Mouse (Mus musculus): ENCODE measurements around the gene Homer1. TPM values are rescaled to one million over a fixed set of nuclear protein-coding genes. Genes with fewer than 3 reads are reported as not detected.

Homer1 gene
- polyA plus RNA-seq, 1 experiment from 2014 or later, result 3.6 TPM

GRCm38 (mm10) chr13:93332491-93332890 lies 33.1 kb downstream of the Homer1 start:
- H3K27me3 ChIP-seq (ENCODE audit: insufficient read depth, low read length), result no peaks in the 10 kb centered on the region
- ATAC-seq (replicated peaks; ENCODE audit: low FRiP score, low read depth) (no peak), DNase-seq (ENCODE audit: low spot score) (no peak)
- TF ChIP-seq CTCF (IDR thresholded peaks at IDR 0.05; ENCODE audit: low read depth), result no peak
- no peaks in the 10 kb centered on the region for H3K9me3 ChIP-seq (replicated peaks; ENCODE audit: low read length)
- H3K4me2 ChIP-seq (ENCODE audit: low read length), result no peak overlapping the region
- no peaks in the 10 kb centered on the region for H3K4me1 ChIP-seq (replicated peaks; ENCODE audit: insufficient read depth, low read length)
- WGBS, result 92% methylated on average over 13 of the region's 13 CpGs
- no peaks in the 10 kb centered on the region for H3K36me3 ChIP-seq (ENCODE audit: insufficient read depth, low read length)
- no peak overlapping the region for H3K9ac ChIP-seq (ENCODE audit: low read depth, low read length)
- no peak overlapping the region for H3K4me3 ChIP-seq (replicated peaks; ENCODE audit: low read depth, low read length)
- no peak overlapping the region for H3K27ac ChIP-seq

DNA sequence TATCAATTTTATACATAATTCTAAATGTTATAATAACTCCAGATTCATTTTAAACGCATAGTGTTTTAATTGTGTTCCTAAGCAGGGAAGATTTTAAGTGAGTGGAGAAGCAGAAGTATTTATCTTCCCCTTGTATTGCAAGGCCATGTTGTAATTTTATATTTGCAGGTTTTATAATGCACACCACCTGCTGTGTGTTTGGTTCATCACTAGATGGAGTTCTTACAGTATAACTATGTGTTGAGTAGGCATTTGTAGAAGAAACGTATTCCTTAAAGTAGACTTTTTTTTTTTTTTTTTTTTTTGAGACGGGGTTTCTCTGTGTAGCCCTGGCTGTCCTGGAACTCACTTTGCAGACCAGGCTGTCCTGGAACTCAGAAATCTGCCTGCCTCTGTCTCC lies 35.9 kb downstream of the Homer1 start:
- Histone ChIP-seq H3K27me3 (ENCODE audit: insufficient read depth, low read length) (no peaks in the 10 kb centered on the region), H3K4me1 (replicated peaks; ENCODE audit: insufficient read depth, low read length) (no peaks in the 10 kb centered on the region), H3K4me2 (ENCODE audit: low read length) (no peak overlapping the region), H3K4me3 (replicated peaks; ENCODE audit: low read depth, low read length) (no peak overlapping the region), H3K9ac (ENCODE audit: low read depth, low read length) (no peak overlapping the region), H3K27ac (no peak overlapping the region), H3K36me3 (ENCODE audit: insufficient read depth, low read length) (no peaks in the 10 kb centered on the region), H3K9me3 (replicated peaks; ENCODE audit: low read length) (no peaks in the 10 kb centered on the region)
- WGBS, result 66% methylated on average over 3 of the region's 3 CpGs
- peak; percentile 43 for TF ChIP-seq CTCF (IDR thresholded peaks at IDR 0.05; ENCODE audit: low read depth)
- ATAC-seq (replicated peaks; ENCODE audit: low FRiP score, low read depth), result no peak
- peak; percentile 50 for DNase-seq (ENCODE audit: low spot score)

GRCm38 (mm10) chr13:93338394-93338793 lies 39.0 kb downstream of the Homer1 start:
- H3K9ac ChIP-seq (ENCODE audit: low read depth, low read length), result no peak overlapping the region

DNA sequence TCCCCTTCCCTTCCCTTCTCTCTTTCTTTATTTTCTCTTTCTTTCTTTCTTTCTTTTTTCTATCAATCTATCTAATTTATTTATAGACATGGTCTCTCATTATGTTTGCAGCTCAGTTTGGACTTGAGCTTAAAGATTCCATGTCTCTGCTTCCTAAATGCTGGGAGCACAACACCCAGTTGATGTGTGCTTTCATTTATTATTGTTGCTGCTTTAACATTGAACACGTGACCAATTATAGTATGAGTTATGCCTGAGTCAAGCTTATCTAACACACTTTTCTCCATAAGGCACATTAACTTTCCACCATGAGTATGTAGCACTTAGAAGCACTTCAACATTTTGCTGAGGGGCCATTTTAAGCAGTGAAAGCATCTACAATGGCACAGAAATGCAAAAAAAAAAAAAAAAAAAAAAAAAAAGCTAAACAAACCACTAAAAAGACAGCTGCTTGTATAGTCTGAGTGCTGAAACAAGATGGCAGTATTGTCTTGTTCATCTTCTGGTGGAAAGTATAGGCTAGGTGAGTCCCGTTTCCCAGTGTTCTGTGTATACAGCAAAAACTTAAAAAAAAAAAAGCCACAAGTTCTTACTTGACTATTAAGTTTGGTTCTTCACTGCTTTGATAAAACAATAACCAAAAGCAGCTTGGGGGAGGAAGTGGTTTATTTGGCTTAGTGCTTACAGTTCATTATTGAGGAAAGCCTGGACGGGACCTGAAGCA lies 41.3 kb downstream of the Homer1 start:
- ATAC-seq (replicated peaks; ENCODE audit: low FRiP score, low read depth) (no peak), DNase-seq (ENCODE audit: low spot score) (peak; percentile 39)
- WGBS, result 79% methylated on average over 3 of the region's 3 CpGs
- Histone ChIP-seq H3K27ac (no peak overlapping the region), H3K4me2 (ENCODE audit: low read length) (no peak overlapping the region), H3K9ac (ENCODE audit: low read depth, low read length) (no peak overlapping the region), H3K4me3 (replicated peaks; ENCODE audit: low read depth, low read length) (no peak overlapping the region), H3K36me3 (ENCODE audit: insufficient read depth, low read length) (no peaks in the 10 kb centered on the region), H3K9me3 (replicated peaks; ENCODE audit: low read length) (no peaks in the 10 kb centered on the region), H3K27me3 (ENCODE audit: insufficient read depth, low read length) (no peaks in the 10 kb centered on the region), H3K4me1 (replicated peaks; ENCODE audit: insufficient read depth, low read length) (no peaks in the 10 kb centered on the region)
- peak; percentile 35; the same call in 1 of the 2 replicates for TF ChIP-seq CTCF (IDR thresholded peaks at IDR 0.05; ENCODE audit: low read depth)

More at GRCm38 (mm10) chr13:93338394-93338793, 39.0 kb downstream of the Homer1 start:
- WGBS, result 35% methylated on average over 5 of the region's 5 CpGs
- Histone ChIP-seq H3K27ac (no peak overlapping the region), H3K27me3 (ENCODE audit: insufficient read depth, low read length) (no peaks in the 10 kb centered on the region), H3K4me3 (replicated peaks; ENCODE audit: low read depth, low read length) (no peak overlapping the region), H3K4me1 (replicated peaks; ENCODE audit: insufficient read depth, low read length) (no peaks in the 10 kb centered on the region), H3K9me3 (replicated peaks; ENCODE audit: low read length) (no peaks in the 10 kb centered on the region), H3K4me2 (ENCODE audit: low read length) (no peak overlapping the region), H3K36me3 (ENCODE audit: insufficient read depth, low read length) (no peaks in the 10 kb centered on the region)
- ATAC-seq (replicated peaks; ENCODE audit: low FRiP score, low read depth) (no peak), DNase-seq (ENCODE audit: low spot score) (no peak)
- TF ChIP-seq CTCF (IDR thresholded peaks at IDR 0.05; ENCODE audit: low read depth), result no peak

GRCm38 (mm10) chr13:93342641-93343040 lies 43.2 kb downstream of the Homer1 start:
- no peak for ATAC-seq (replicated peaks; ENCODE audit: low FRiP score, low read depth)
- Histone ChIP-seq H3K4me3 (replicated peaks; ENCODE audit: low read depth, low read length) (no peak overlapping the region), H3K9me3 (replicated peaks; ENCODE audit: low read length) (no peaks in the 10 kb centered on the region), H3K27me3 (ENCODE audit: insufficient read depth, low read length) (no peaks in the 10 kb centered on the region), H3K27ac (no peak overlapping the region), H3K9ac (ENCODE audit: low read depth, low read length) (no peak overlapping the region), H3K4me1 (replicated peaks; ENCODE audit: insufficient read depth, low read length) (no peaks in the 10 kb centered on the region), H3K4me2 (ENCODE audit: low read length) (no peak overlapping the region), H3K36me3 (ENCODE audit: insufficient read depth, low read length) (no peaks in the 10 kb centered on the region)
- TF ChIP-seq CTCF (IDR thresholded peaks at IDR 0.05; ENCODE audit: low read depth), result no peak
- DNase-seq (ENCODE audit: low spot score), result no peak
- 72% methylated on average over 5 of the region's 5 CpGs for WGBS

DNA sequence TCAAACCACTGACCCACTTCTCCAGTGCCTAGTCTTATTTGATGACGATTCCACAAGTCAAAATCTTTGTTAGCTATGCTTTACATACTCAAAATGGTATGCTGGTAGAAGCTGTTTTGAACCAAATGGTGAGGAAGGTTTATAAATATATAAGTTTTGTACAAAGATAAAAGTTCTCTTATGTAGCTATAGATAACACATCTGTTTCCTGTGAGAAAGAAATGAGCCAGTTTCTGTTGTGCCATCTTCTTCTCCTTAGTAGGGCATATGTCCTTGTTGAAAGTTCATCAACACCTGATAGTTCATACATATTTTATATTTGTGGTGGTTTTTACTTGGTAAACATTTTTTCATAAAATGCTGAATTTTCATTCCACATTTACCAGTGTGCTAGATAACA lies 45.0 kb downstream of the Homer1 start:
- 94% methylated on average over 1 of the region's 1 CpGs for WGBS
- ATAC-seq (replicated peaks; ENCODE audit: low FRiP score, low read depth) (no peak), DNase-seq (ENCODE audit: low spot score) (no peak)
- no peak overlapping the region for H3K4me3 ChIP-seq (replicated peaks; ENCODE audit: low read depth, low read length)
- no peaks in the 10 kb centered on the region for H3K36me3 ChIP-seq (ENCODE audit: insufficient read depth, low read length)
- TF ChIP-seq CTCF (IDR thresholded peaks at IDR 0.05; ENCODE audit: low read depth), result no peak
- H3K9ac ChIP-seq (ENCODE audit: low read depth, low read length), result no peak overlapping the region
- H3K27ac ChIP-seq, result no peak overlapping the region
- no peaks in the 10 kb centered on the region for H3K4me1 ChIP-seq (replicated peaks; ENCODE audit: insufficient read depth, low read length)
- no peaks in the 10 kb centered on the region for H3K9me3 ChIP-seq (replicated peaks; ENCODE audit: low read length)
- no peaks in the 10 kb centered on the region for H3K27me3 ChIP-seq (ENCODE audit: insufficient read depth, low read length)
- H3K4me2 ChIP-seq (ENCODE audit: low read length), result no peak overlapping the region

GRCm38 (mm10) chr13:93345854-93346253 lies 46.4 kb downstream of the Homer1 start:
- Histone ChIP-seq H3K27me3 (ENCODE audit: insufficient read depth, low read length) (no peaks in the 10 kb centered on the region), H3K4me3 (replicated peaks; ENCODE audit: low read depth, low read length) (no peak overlapping the region), H3K36me3 (ENCODE audit: insufficient read depth, low read length) (no peaks in the 10 kb centered on the region), H3K9me3 (replicated peaks; ENCODE audit: low read length) (no peaks in the 10 kb centered on the region), H3K4me2 (ENCODE audit: low read length) (no peak overlapping the region), H3K4me1 (replicated peaks; ENCODE audit: insufficient read depth, low read length) (no peaks in the 10 kb centered on the region), H3K27ac (no peak overlapping the region), H3K9ac (ENCODE audit: low read depth, low read length) (no peak overlapping the region)
- DNase-seq (ENCODE audit: low spot score), result no peak
- WGBS, result 84% methylated on average over 3 of the region's 3 CpGs
- ATAC-seq (replicated peaks; ENCODE audit: low FRiP score, low read depth), result no peak
- TF ChIP-seq CTCF (IDR thresholded peaks at IDR 0.05; ENCODE audit: low read depth), result no peak
